Mouse (Mus musculus) cerebellum, adult (tissue): ENCODE measurements around the gene Ndufs8.

ENCODE experiments used
- ATAC-seq: cut with Nextera tagmentation; 2 replicates; pipeline ENCODE4 v1.9.2; 2017; ENCODE audit warnings: mild to moderate bottlenecking, moderate library complexity, mixed read lengths; ENCODE audit not compliant: insufficient number of reproducible peaks, low FRiP score, low TSS enrichment

Ndufs8 gene

DNA sequence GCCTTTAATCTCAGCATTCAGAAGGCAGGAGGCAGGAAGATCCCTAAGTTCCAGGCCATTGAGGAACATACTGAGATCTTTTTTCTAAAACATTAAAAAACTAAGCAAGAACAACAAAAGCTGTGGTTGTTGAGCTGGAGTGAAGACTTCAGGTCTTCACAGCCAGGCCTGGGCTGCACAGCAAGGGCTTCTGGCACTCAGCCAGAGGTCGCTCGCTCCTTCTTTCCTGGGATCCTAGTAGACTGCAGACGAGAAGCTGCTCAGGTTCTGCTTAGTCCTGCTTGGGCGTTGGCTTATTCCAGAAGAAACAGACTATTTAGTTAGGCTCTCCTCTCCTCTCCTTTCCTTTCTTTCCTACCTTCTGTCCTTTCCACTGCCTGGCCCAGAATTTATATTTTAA lies 40.2 kb downstream of the Ndufs8 start:
- ATAC-seq, result no peak

DNA sequence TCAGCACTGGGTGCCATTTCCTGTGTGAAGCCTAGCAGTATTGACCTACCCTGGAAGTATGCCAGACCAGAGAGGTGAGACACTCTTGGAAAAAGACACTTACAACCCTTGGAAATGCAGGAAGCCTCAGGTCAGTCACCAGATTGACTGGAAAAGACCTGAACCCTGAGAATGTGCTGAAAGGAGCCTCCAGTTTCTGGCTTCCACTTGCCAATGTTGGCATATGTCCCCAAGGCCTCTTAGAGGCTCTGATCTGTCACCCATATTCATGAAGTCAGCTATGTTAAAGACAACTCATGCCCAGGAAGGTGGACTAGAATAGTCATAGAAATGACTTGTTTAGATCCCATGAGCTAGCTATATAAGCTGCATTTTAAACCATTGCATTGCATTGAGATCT lies 41.1 kb downstream of the Ndufs8 start:
- no peak for ATAC-seq

DNA sequence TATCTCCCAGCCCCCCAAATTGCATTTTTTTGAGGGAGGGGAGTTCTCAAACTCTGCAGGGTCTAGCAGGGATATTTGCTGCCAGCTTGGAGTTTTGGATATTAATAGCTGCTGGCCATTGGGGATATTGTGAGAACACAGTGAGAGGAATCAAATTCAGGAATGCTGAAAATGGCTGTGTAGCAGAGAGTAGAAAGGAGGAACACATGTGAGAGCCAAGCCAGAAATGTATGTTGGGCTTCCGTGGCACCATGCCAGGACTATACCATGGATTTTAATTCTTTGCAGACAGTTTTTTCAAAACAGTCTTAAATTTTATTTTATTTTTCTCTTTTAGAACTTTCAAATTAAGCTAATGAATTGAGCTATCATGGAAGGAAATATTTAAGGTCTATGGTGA lies 44.3 kb downstream of the Ndufs8 start:
- no peak for ATAC-seq

DNA sequence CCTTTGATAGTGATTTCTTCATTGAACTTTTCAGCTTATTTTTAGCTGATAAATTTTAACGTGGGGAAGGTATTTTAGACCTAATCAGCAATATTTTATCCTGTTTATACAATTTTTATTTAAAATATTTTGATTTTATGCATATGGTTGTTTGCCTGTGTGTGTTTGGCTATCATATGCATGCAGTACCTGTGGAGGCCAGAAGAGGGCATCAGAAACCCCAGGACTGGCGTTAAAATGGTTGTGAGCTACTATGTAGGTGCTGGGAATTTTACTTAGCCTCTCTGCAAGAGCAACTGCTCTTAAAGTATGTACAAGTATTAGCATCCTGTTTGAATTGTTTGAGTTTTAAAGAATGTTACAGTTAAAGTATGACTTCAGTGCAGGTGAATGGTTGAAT lies 47.6 kb downstream of the Ndufs8 start:
- ATAC-seq, result no peak

DNA sequence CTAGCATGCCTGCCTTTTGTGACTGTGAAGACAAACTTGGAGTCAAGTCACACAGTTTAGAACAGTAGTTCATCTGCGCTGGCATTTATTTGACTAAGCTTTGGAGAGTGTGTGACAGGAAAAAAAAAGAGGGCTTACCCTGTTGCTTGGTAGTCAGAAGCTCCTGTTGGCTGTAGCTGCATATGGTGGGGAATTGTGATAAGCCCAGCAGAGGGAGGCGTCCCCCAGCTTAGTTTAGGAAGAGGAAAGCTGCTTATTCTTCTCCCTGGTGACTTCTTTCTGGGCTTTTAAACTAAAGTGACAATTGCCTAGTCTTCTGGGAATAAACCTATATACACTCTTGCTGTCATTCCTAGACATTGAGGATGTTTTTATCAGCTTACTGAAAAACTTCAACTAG lies 49.9 kb downstream of the Ndufs8 start:
- ATAC-seq, result no peak
